Mouse (Mus musculus) stomach, postnatal 0 days (tissue): Measurements from ENCODE around the gene Herc3.

Experiments
- CTCF ChIP-seq: IDR thresholded peaks from 2 replicates; pipeline ENCODE4 v1.5.1; 2016; ENCODE audit warnings: antibody characterized with exemption, low read depth, mild to moderate bottlenecking, moderate library complexity
- EP300 ChIP-seq: optimal IDR thresholded peaks from 2 replicates; pipeline ENCODE3; 2016; ENCODE audit warnings: antibody characterized with exemption

GRCm38 (mm10) chr6:58856494-58856893 is 25.2 kb downstream of the Herc3 start:
- TF ChIP-seq CTCF (no peak), EP300 (no peak)
